Mouse (Mus musculus): ENCODE measurements around the gene Smim22. TPM values are rescaled to one million over a fixed set of nuclear protein-coding genes. Genes with fewer than 3 reads are reported as not detected.
A peak's percentile ranks its signal among the peaks of the same experiment; 100 is the strongest.

Smim22 gene
- total RNA-seq, 2 experiments from 2014 or later: not detected

DNA sequence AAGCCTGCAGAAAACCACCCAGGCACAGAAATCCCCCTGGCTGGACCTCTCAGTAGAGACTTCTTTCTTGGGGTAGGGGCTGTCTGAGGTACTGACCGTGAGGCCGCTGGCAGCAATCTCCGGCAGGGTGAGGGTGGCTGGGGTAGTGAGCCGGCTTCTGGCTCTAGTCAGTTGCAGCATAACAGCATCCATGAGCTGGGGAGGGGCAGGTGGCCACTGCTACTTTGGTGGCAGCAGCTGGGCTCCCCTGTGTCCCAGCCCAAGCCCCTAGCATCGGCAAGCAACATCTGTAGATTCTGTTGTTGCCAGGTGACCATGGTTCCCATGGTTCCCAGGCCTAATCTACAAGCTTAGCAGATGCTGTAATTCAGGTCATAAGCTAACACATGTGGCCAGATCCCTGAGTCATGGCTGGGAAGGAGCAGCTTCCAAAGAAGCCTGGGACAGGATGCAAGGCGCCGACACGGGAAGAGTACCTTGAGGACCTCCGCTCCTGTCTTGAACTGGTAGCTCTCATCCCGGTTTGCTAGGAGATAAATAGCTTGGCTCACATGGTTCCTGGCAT is 3.4 kb downstream of the Smim22 start:
- DNase-seq: no peak

DNA sequence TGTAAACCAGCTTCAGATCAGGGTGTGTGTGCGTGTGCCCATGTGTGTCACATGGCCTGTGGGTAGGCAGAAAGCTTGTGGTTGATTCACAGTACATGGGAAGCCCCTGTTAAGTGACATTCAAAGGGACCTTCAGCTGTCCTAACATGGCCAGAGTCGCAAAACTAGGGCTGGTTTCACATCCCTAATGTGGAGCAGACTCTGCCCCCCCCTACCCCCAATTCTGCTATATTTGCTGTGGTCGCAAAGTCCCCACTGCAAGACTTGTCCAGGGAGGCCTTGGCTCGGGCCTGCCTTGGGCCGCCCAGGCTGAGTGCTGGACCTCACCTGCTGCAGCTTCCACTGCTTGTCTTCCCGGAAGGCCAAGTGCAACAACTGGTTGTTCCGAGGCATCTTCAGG is 4.2 kb downstream of the Smim22 start:
- DNase-seq: no peak

DNA sequence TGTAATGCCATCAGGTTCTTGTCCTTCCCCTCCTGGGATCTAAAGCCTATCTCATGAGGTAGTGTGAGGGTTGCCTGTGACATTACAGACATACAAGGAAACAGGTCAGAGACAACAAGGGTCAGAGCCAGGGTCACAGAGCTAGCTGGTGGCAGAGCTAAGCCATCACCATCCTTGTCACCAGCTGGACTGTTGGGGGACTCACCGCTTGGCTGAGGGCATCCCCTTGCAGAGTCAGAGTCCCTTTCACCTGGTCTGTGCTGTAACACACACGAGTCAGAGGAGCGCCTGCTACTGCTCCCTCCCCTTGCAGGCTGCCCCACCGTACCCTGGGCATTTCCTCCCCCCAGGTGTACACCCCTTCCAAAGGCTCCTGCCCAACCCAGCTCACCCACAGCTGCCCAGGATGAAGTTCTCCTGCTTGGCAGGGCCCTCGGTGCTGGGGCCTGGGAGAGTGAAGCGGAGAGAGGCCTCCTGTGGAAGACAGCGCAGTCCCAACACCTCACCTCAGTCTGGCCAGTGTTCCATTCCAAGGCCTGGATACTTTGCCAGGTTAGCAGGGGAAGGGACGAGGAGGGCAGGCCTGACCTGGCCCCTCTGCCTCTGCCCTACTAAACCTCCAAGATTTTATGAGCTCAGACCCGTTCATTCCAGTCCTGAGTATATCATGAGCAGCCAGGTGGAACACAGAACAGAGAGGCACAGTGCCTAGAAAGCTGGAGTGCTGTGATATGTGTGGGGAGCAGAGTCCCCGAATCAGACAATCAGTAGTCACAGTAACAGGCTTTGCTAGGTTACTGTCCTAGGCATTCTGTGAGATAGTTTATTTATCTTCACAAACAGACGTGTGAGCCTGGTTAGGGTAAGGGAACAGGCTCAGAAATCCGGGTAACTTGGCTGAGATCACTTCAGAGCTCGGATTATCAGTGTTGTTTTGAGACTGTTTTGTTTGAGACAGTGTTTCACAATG is 5.2 kb downstream of the Smim22 start:
- no peak for DNase-seq

DNA sequence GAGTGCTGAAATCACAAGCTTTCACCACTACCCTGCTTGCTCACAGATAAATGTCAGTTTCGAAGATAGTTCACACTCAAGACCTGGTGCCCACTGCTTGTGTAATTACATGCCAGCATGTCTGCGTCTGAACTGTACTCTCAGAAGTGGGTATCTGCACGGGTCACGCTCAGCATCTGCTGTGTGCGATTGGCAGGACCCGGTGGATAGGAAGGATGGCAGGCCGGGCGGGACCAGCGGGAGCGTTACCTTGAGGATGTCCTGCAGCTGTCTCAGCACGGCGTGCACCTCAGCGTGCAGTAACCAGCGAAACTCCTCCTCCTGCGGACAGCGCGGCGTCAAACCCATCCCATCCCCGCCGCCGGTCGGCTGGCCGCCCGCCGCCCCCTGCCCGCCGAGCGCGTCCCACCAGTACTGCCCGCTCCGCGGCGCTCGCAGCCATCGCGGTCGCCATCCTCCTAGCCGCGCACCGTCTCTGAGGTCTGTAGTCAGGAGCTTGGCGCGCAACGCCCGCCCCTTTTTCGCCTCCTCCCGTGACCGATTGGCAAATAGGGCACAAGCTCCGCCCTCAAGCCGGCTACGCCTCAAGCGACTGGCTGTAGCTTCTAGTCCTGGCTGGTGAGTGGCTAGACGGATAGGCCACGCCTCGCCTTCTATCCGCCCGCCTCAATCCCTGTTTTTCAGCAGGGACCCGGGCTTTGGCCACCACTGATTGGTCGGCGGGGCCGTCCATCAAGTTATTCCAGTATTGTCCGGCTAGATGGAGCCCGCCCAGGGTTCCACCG is 6.2 kb downstream of the Smim22 start, which contains the start of gene Rogdi:
TSS of gene Rogdi (minus strand) at position 500 of the 785 bp plus-strand sequence.
- peak; percentile 98 for DNase-seq

DNA sequence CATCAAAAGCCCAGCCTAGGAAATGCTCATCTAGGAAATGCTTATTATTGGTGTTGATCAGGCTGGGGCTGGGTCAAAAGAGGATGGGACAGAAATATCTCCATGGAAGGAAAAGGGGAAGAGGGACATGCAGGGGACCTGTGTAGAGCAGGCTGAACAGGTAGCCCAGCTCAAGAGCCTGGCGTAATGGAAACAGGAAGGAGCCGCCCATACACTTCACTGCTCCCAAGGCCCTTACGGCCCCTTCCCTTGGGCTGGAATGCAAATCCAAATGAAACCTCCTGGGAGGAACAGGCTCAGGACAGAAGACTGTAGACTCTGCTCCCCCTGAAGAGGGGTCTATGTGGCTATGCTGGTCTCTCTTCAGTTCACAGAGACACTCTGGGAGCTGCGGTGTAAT is 7.5 kb downstream of the Smim22 start:
- no peak for DNase-seq

DNA sequence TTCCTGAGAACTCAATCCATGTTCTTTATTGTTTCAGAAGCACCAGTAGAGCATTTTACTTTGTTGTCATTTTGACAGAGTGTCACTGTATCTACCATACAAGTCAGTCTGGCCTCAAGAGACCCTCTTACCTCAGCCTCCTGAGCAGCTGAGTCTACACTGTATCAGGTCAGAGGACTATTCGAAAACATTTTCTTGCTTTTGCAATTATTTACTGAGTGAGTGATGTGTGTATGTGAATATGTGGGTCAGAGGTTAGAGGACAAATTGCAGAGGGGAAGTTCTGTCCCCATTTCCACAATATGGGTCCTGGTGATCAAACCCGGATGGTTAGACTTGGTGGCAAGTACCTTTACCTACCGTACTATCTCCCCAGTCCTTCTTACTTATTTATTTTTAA is 16.9 kb downstream of the Smim22 start:
- no peak for DNase-seq

DNA sequence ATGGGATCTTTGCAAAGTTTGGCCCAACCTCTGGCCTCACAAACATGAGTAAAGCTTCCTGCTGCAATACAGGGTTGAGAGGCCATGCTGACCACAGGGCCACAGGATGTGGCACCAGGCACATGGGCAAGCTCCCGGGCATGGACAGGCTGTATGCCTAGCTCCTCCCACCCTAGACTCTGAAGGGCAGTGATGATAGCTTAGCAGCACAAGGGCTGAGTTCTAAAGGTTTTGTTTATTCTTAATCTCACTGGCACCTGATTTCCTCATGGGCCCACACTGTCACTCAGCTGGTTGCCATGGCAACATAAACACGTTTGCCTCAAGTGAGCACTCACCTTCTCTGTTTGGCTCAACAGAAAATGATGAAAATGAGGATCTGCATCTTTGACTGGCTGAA is 22.8 kb downstream of the Smim22 start:
- DNase-seq: no peak

DNA sequence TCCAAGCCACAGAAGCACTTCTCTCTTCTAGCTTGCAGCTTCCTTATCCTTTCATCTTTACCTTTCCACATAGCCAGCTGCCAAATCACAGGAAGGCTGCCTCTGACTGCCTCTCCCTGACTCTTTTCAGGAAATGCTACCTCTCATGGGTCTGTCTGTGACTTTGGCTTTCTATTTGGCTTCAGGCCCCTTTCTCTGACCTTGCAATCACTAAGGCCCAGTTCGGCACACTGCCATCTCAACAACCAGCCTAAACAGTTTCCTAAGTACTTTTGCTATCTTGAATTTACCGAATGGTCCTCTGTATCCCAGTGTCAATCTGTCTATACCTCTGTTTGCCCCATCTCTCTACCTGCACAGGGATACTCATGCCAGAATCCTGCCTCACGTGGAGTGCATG is 28.5 kb downstream of the Smim22 start:
- no peak for DNase-seq

DNA sequence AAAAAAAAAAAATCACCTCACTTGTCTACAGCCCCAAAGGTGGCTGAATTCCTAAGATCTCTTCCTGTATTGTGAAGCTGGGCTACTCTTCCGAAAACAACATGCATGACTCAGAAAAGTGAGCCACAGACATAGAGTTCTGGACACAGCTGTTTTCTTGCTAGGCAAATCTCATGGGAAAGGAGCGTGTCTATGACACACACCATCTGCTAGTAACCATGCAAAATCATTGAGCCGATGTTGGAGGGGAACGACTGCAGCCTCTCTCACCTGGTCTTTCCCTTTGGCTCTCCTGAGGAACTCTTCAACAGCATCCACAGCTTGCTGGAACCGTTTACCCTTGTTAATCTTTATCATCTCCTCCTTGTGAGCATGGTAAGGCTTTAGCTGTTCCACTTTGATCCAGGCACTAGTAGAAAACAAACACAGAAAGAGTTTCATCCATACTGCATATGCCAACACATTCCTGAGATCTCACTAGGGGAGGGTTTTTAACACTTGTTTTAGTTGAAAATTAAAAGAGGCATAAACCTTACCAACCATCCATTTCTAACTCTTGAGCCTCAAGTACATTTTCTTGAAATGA is 29.7 kb downstream of the Smim22 start:
- no peak for DNase-seq

DNA sequence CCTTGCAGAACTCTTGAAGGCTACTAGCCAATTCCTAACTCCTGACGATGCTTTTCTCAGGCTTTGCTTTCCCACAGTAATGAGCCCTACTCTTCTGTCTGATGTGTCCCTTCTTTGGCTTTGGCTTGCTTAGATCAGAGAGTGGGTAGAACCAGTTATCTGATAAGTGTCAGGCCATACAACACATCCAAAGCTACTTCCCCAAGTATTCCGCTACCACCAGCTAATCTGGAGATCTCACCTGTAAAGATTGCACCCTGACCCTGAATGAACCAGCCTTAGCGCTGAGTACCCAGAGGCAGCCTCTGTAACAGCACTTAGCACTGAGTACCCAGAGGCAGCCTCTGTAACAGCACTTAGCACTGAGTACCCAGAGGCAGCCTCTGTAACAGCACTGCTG is 38.2 kb downstream of the Smim22 start:
- no peak for DNase-seq

DNA sequence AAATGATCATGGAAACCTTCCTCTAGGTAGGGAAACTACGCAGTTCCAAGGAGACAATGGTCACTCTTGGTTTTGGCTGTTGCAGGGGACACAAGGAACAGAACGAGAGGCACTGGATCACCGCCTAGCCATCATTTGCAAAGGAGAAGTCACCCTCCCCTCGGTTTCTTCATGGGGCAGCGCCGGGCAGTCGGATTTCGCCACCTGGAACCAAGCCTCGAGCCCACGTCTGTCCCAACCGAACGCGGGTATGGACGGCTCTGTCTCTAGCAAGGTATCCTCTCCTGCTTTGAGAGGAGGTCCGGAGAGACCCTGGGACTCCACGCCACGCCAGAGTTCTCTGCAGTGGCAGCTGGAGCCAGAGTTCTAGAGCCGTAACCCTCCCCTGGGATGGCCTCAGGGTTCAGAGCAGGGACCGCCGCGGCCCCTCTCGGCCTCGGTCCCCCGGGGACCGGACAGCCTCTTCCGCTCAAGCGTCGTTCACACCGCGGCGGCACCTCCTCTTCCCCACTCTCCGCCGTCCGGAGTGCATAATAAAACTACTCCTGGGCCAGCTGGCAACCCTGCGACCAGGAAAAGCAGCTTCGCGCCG is 42.2 kb downstream of the Smim22 start:
- DNase-seq: no peak

DNA sequence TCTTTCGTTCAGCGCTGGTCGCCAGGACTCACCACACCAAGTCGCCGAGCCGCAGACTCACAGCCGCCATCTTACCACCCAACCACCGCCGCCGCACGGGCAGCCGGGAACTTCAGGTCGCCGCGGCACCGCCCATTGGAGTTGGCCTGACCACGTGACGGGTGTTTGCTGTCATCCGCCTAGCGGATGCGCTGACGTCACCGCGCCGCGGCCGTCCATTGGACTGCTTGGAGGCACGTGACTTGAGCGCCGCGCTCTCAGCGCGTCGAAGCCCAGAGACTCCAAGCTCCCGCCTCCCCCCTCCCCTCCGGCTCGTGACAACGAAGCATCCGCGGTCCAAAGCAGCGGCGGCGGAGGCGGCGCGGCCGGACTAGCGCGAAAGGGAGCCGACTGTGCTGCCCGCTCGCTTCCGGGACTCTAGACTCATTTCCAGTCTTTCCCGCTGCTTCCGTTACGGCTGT is 42.7 kb downstream of the Smim22 start, which contains the start of the genes Glyr1 and Ubn1:
TSS of gene Glyr1 (minus strand) at position 90 of the 461 bp plus-strand sequence.
TSS of gene Ubn1 (plus strand) at position 284 of the 461 bp plus-strand sequence.
- peak; percentile 98 to 99 for DNase-seq

DNA sequence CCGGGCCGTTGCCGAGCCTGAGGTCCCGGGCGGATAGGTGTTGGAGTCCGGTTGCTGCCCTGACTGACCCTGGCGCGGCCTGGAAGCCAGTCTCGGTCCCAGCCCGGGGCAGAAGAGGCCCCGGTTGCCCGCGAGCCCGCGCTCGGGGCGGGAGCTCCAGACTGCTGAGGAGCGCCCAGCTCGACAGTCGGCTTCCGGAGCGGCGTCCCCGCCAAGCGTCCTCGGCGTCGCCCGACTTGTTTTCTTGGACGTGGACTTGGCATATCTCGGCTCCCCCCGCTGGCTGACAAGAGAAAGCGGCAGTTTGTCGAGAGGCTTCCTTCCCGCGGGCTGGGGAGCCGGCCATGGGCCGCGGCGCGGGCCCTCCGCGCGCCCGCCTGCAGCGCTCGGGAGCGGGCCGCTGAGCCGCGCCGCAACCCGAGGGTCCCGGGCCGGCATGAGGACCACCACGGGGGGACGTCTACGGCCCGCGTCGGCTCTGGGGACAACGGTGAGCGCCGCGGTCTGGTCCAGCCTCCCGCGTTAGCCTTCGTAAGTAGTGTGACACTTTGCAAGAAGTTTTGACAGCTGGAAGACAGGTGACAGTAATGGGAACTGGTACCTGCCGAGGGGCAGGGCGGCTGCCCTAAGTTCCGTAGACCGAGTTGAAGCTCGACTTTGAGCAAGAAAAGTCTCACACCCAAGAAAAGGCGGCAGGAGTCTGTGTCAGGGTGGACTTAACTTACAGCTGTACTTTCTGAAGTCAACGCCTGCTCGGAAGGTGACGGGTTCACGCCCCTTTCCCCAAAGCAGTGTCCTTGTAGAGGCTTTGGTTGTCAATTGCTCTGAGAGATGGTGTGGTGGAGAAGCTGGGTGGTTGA is 43.4 kb downstream of the Smim22 start:
- peak; percentile 69 to 72 for DNase-seq

Other genes starting within 250 kb of the Smim22 start
- 100 to 1,000 TPM; 236 to 243 TPM for gene Cdip1, start 217.0 kb upstream of the Smim22 start, total RNA-seq (2021)
- not detected for gene 4930562C15Rik, start 171.9 kb upstream of the Smim22 start, total RNA-seq (2021)
- 10 to 100 TPM; 91.3 to 94.9 TPM for gene Ubald1, start 127.0 kb upstream of the Smim22 start, total RNA-seq (2021)
- gene Mgrn1, start 121.0 kb upstream of the Smim22 start, total RNA-seq (2021): 100 to 1,000 TPM; 213 TPM
- 10 to 100 TPM; 76.4 to 82.1 TPM for gene Nudt16l1, start 68.5 kb upstream of the Smim22 start, total RNA-seq (2021)
- gene Anks3, start 43.1 kb upstream of the Smim22 start, total RNA-seq (2021): 10 to 100 TPM; 75.0 to 83.5 TPM
- not detected for gene Sept12, start 9.4 kb upstream of the Smim22 start, total RNA-seq (2021)
- gene Rogdi, start 6.3 kb downstream of the Smim22 start, total RNA-seq (2021): 100 to 1,000 TPM; 362 to 395 TPM
- gene Glyr1, start 42.6 kb downstream of the Smim22 start, total RNA-seq (2021): 100 to 1,000 TPM; 139 TPM
- gene Ubn1, start 42.8 kb downstream of the Smim22 start, total RNA-seq (2021): 10 to 100 TPM; 42.9 to 45.0 TPM
- 1 to 10 TPM; 2.4 to 2.5 TPM for gene Ppl, start 125.1 kb downstream of the Smim22 start, total RNA-seq (2021)
- gene Sec14l5, start 139.8 kb downstream of the Smim22 start, total RNA-seq (2021): 1 to 10 TPM; 5.7 to 7.9 TPM
- 10 to 100 TPM; 12.5 to 13.6 TPM for gene Nagpa, start 196.7 kb downstream of the Smim22 start, total RNA-seq (2021)
- 1 to 10 TPM; 4.5 to 4.7 TPM for gene AU021092, start 215.0 kb downstream of the Smim22 start, total RNA-seq (2021)
- 10 to 100 TPM; 26.7 to 29.9 TPM for gene Alg1, start 226.3 kb downstream of the Smim22 start, total RNA-seq (2021)
- 1 to 10 TPM; 5.2 to 5.6 TPM for gene Eef2kmt, start 248.7 kb downstream of the Smim22 start, total RNA-seq (2021)